Mouse (Mus musculus): ENCODE data around the gene Eif2d.

- no peak for TF ChIP-seq CTCF (IDR thresholded peaks at IDR 0.05)
- TF ChIP-seq EP300 (IDR thresholded peaks at IDR 0.05; ENCODE audit: insufficient read depth, low read depth, low read length) = no peak
These were observed 29.3 kb upstream of the Eif2d start for GRCm38 (mm10) chr1:131123522-131124265.

Data from heart, adult 2 months (tissue).